Mouse (Mus musculus): Measurements from ENCODE around the gene Sptan1. TPM values are rescaled to one million over a fixed set of nuclear protein-coding genes. Genes with fewer than 3 reads are reported as not detected.
A peak's percentile ranks its signal among the peaks of the same experiment; 100 is the strongest.
"Not testable (repeated sequence)": the region's sequence is repeated elsewhere in the genome, so short reads cannot be mapped to it uniquely, and the experiment has no call there.

The Sptan1 gene
- polyA plus RNA-seq, 1 experiment from 2014 or later, result 84.2 TPM

DNA sequence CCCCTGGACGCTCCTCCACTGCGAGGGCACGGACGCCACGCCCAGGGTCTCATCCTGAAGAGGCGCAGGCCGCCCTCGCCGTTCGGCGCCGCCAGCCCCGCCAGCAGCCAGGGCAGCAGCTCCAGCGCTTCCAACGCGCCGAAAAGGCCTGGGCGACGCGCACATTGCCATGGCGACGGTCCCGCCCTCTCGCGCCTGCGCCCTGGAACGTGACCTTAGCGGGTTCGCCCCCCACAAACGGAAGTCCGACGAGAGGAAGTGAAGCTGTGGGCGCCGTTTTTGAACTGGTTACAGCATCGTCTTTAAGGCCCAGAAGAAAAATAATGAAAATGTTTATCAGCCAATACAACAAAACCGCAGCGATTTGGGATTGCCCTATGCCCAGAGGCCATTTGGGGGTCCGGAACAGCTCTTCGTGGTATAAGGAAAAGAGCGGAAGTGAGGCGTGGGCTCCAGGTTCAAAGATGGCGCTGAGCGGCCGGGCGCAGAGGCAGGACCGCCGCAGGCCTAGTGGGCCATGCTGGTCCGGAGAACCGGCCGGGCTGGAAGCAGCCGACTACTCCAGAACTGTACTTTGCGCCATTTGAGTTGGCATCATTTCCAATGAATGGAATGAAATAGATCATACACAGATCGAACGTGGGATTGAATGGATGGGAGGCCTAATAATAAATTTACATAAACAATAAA lies 83.5 kb downstream of the Sptan1 start, which contains the start of gene Wdr34:
Gene Wdr34, minus strand, starts transcription at position 183 of the 690 bp plus-strand sequence.
- WGBS, result under 1% methylated on average over 54 of the region's 54 CpGs
- H3K9me3 ChIP-seq (replicated peaks; ENCODE audit: control insufficient read depth, low read length), result no peaks in the 10 kb centered on the region
- ATAC-seq (ENCODE audit: insufficient read depth, low FRiP score), result peak; percentile 97

DNA sequence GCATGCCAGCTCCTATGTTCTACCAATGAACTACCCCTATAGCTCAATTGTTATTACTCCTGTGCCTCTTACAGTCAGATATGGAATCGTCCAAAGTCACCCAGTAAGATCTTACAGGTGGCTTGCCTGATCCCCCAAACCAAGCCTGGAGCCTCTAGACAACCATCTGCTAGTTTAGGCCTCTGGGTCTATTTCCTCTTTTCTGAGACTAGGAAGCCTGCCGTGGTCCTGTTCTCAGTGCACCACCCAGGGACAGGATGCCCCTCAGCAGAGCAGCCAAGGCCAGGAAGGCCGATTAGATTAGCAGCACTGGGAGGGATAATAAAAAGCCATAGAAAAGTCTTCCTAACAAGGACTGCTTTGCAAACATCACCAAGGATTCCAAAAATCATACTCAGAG lies 84.5 kb downstream of the Sptan1 start:
- Histone ChIP-seq H3K36me3 (ENCODE audit: control insufficient read depth, insufficient read depth, low read length) (no peaks in the 10 kb centered on the region), H3K9me3 (replicated peaks; ENCODE audit: control insufficient read depth, low read length) (no peaks in the 10 kb centered on the region), H3K27ac (ENCODE audit: low read length) (no peak overlapping the region), H3K9ac (ENCODE audit: low read length) (no peak overlapping the region), H3K27me3 (ENCODE audit: control insufficient read depth, insufficient read depth, low read length) (no peaks in the 10 kb centered on the region), H3K4me3 (replicated peaks; ENCODE audit: low read length) (no peak overlapping the region), H3K4me1 (ENCODE audit: control insufficient read depth, insufficient read depth, low read length) (0 out of 2 replicates have a peak, but pooled peaks cover 7% of the 10 kb centered on the region), H3K4me2 (ENCODE audit: low read depth, low read length) (no peak overlapping the region)
- 78% methylated on average over 3 of the region's 3 CpGs for WGBS
- no peak for ATAC-seq (ENCODE audit: insufficient read depth, low FRiP score)

More for the DNA sequence above, 83.5 kb downstream of the Sptan1 start, which contains the start of gene Wdr34:
- peak within 1 kb of the TSS; percentile 95 for H3K27ac ChIP-seq (ENCODE audit: low read length)
- no peaks in the 10 kb centered on the region for H3K27me3 ChIP-seq (ENCODE audit: control insufficient read depth, insufficient read depth, low read length)
- H3K36me3 ChIP-seq (ENCODE audit: control insufficient read depth, insufficient read depth, low read length), result no peaks in the 10 kb centered on the region
- 0 out of 2 replicates have a peak, but pooled peaks cover 7% of the 10 kb centered on the region for H3K4me1 ChIP-seq (ENCODE audit: control insufficient read depth, insufficient read depth, low read length)
- H3K9ac ChIP-seq (ENCODE audit: low read length), result peak within 1 kb of the TSS; percentile 82
- H3K4me2 ChIP-seq (ENCODE audit: low read depth, low read length), result peak within 1 kb of the TSS; percentile 61
- H3K4me3 ChIP-seq (replicated peaks; ENCODE audit: low read length), result peak within 1 kb of the TSS; percentile 73

DNA sequence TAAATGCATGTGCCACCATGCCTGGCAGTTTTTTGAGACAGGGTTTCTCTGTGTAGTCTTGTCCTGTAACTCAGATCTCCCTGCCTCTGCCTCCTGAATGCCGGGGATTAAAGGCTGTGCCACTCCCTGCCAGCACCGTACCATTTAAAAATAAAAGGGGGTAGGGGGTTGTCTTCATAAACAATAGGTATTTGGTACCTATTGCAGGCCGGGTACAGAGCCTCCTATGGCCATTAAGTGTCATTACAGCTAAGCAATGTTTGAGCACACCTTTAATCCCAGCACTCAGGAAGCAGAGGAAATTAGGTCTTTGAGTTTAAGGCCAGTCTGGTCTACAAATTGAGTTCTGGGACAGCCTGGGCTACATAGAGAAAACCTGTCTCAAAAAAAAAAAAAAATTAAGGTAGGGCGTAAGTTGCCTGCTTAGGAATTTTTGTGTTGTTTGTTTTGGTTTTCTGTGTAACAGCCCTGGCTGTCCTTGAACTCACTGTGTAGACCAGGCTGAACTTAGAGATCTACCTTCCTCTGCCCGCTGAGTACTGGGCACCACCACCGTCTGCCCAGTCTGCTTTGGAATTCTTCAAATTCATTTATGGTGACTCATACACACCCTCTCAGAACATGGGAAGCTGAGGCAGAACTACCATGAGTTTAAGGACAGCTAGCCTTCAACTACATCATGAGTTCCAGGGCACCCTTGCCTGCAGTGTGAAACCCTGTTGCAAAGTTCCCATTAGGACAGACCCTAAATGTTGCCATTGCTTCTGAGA lies 86.8 kb downstream of the Sptan1 start:
- 37% methylated on average over 6 of the region's 6 CpGs for WGBS
- Histone ChIP-seq H3K4me1 (ENCODE audit: control insufficient read depth, insufficient read depth, low read length) (0 out of 2 replicates have a peak, but pooled peaks cover 7% of the 10 kb centered on the region), H3K27ac (ENCODE audit: low read length) (no peak overlapping the region), H3K4me3 (replicated peaks; ENCODE audit: low read length) (no peak overlapping the region), H3K9ac (ENCODE audit: low read length) (no peak overlapping the region), H3K9me3 (replicated peaks; ENCODE audit: control insufficient read depth, low read length) (no peaks in the 10 kb centered on the region), H3K27me3 (ENCODE audit: control insufficient read depth, insufficient read depth, low read length) (no peaks in the 10 kb centered on the region), H3K36me3 (ENCODE audit: control insufficient read depth, insufficient read depth, low read length) (no peaks in the 10 kb centered on the region), H3K4me2 (ENCODE audit: low read depth, low read length) (no peak overlapping the region)
- ATAC-seq (ENCODE audit: insufficient read depth, low FRiP score), result no peak

DNA sequence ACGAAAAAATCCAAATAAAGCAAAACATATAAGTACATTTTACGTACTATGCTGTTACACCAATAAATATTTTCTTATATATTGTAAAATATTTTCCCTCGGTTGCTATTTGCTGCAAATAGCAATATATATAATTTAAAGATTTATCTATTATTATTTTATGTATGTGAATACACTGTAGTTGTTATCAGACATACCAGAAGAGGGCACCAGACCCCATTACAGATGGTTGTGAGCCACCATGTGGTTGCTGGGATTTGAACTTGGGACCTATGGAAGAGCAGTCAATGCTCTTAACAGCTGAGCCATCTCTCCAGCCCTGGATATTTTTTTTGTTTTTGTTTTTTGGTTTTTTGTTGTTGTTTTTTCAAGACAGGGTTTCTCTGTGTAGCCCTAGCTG lies 90.0 kb downstream of the Sptan1 start:
- H3K9me3 ChIP-seq (replicated peaks; ENCODE audit: control insufficient read depth, low read length); H3K9ac ChIP-seq (ENCODE audit: low read length); H3K27me3 ChIP-seq (ENCODE audit: control insufficient read depth, insufficient read depth, low read length); H3K4me3 ChIP-seq (replicated peaks; ENCODE audit: low read length); H3K36me3 ChIP-seq (ENCODE audit: control insufficient read depth, insufficient read depth, low read length); H3K4me2 ChIP-seq (ENCODE audit: low read depth, low read length); H3K27ac ChIP-seq (ENCODE audit: low read length); ATAC-seq (ENCODE audit: insufficient read depth, low FRiP score); H3K4me1 ChIP-seq (ENCODE audit: control insufficient read depth, insufficient read depth, low read length): not testable (repeated sequence)
- 92% methylated on average over 3 of the region's 3 CpGs for WGBS

DNA sequence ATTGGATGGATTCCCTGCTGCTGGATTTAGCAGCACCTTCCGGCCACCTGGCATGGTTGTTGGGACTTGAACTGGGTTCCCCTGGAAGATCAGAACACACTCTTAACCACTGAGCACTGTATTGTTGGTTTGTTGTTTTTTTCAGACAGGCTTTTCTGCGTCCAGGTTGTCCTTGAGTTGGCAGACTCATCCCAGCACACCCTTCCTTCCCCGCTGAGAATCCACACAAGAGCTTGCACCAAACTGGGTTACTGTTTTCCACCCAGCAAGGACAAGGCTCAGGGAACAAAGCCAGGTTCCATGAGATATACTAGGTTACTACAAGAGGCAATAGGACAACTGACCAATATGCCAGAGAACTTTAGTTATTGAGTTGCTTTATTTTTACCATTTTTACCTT lies 91.4 kb downstream of the Sptan1 start:
- Histone ChIP-seq H3K4me1 (ENCODE audit: control insufficient read depth, insufficient read depth, low read length) (no peaks in the 10 kb centered on the region), H3K9me3 (replicated peaks; ENCODE audit: control insufficient read depth, low read length) (no peaks in the 10 kb centered on the region), H3K4me2 (ENCODE audit: low read depth, low read length) (no peak overlapping the region), H3K36me3 (ENCODE audit: control insufficient read depth, insufficient read depth, low read length) (no peaks in the 10 kb centered on the region), H3K9ac (ENCODE audit: low read length) (no peak overlapping the region), H3K4me3 (replicated peaks; ENCODE audit: low read length) (no peak overlapping the region), H3K27me3 (ENCODE audit: control insufficient read depth, insufficient read depth, low read length) (no peaks in the 10 kb centered on the region), H3K27ac (ENCODE audit: low read length) (no peak overlapping the region)
- ATAC-seq (ENCODE audit: insufficient read depth, low FRiP score), result no peak
- WGBS, result 80% methylated on average over 3 of the region's 3 CpGs

DNA sequence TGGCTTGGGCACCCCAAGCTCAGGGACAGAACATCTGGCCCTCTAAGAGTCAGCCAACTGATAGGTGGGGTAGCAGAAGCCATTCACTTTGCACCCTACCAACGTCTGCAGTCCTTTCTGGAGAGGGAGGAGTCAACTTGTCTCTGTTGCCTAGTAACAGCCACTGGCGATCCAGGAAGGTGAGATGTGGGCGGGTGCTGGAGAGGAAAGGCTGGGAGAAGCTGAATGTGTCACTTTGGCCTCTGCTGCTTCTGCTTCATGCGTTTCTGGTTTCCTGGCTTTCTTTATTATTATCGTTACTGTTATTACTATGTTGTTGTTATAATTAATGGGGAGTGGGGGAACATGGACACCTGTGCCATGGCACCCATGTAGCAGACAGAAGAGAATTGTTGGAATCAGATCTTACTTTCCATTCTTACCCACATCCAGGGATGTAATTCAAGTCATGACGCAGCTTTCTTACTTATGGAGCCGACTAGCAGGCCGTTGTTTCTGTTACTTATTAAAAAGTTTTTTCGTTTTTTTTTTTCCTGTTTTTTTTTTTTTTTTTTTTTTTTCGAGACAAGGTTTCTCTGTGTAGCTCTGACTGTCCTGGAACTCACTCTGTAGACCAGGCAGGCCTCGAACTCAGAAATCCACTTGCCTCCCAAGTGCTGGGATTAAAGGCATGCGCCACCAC lies 92.0 kb downstream of the Sptan1 start, which contains the start of gene Set:
Gene Set, plus strand, starts transcription at position 156 of the 682 bp plus-strand sequence.
- no peak for ATAC-seq (ENCODE audit: insufficient read depth, low FRiP score)
- Histone ChIP-seq H3K4me3 (replicated peaks; ENCODE audit: low read length) (no peak within 1 kb of the TSS), H3K9ac (ENCODE audit: low read length) (no peak within 1 kb of the TSS), H3K36me3 (ENCODE audit: control insufficient read depth, insufficient read depth, low read length) (no peaks in the 10 kb centered on the region), H3K9me3 (replicated peaks; ENCODE audit: control insufficient read depth, low read length) (no peaks in the 10 kb centered on the region), H3K4me1 (ENCODE audit: control insufficient read depth, insufficient read depth, low read length) (no peaks in the 10 kb centered on the region), H3K27ac (ENCODE audit: low read length) (no peak within 1 kb of the TSS), H3K4me2 (ENCODE audit: low read depth, low read length) (no peak within 1 kb of the TSS), H3K27me3 (ENCODE audit: control insufficient read depth, insufficient read depth, low read length) (no peaks in the 10 kb centered on the region)
- 41% methylated on average over 11 of the region's 12 CpGs for WGBS

DNA sequence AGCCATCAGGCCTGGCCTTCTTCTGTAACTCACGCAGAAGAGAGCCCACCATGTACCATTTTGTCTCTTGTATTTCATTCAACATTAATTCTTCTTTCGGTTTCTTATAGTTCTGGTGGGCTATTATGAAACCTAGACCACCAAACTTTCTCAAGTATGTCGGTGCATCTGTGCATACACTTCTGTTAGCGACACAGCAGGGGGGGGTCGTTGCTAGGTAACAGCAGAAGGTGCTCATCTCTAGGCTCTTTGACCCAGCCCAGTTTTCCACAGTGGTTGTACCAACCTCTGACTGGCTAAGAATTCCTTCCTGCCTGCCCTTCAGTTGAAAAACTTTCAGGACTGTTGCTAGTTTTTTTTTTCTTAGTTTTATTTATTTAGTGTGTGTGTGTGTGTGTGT lies 93.1 kb downstream of the Sptan1 start:
- no peak for ATAC-seq (ENCODE audit: insufficient read depth, low FRiP score)
- H3K9ac ChIP-seq (ENCODE audit: low read length), result no peak overlapping the region
- H3K36me3 ChIP-seq (ENCODE audit: control insufficient read depth, insufficient read depth, low read length), result no peaks in the 10 kb centered on the region
- H3K4me3 ChIP-seq (replicated peaks; ENCODE audit: low read length), result no peak overlapping the region
- H3K4me2 ChIP-seq (ENCODE audit: low read depth, low read length), result no peak overlapping the region
- no peaks in the 10 kb centered on the region for H3K27me3 ChIP-seq (ENCODE audit: control insufficient read depth, insufficient read depth, low read length)
- peaks cover 4% of the 10 kb centered on the region for H3K4me1 ChIP-seq (ENCODE audit: control insufficient read depth, insufficient read depth, low read length)
- WGBS, result 60% methylated on average over 5 of the region's 5 CpGs
- no peak overlapping the region for H3K27ac ChIP-seq (ENCODE audit: low read length)
- no peaks in the 10 kb centered on the region for H3K9me3 ChIP-seq (replicated peaks; ENCODE audit: control insufficient read depth, low read length)

DNA sequence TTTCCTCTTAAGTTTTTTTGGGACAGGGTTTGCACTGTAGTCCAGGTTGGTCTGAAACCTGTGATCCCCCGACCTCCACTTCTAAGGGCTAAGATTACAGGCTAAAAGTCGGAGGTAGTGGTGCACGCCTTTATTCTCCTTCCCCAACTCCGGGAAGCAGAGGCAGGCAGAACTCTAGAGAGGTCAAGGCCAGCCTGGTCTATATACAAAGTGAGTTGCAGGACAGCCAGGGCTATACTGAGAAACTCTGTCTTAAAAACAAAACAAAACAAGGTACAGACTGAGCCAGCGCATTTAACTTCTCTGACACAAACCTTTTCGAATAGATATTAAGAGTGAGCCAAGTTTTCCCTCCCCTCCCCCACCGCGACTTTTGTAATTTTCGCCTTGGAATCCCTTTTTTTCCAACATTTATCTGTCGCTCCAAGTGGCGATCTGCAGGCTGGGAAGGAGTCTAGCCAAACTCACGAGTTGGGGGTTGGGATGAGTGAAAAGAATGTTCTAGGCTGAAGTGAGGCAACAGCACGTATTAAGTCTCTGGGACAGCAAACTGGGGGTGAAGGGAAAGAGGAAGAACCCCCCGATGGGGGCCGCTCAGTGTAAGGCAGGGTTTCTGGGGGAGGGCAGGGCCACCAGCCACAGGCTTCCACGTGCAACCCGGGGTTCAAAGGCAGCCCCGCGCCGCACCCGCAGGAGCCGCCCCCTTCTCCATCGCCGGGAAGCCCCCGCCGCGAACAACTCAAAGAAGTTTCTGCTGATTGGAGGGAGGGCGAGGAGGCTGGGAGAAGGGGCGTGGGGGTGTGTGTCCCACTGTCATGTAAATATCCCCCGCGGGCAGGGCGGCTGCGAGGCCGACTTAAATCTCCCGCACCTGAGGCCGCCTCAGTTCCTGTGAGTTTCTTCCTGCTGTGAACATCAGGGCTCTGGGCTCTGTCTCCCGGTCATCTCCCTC lies 96.1 kb downstream of the Sptan1 start:
- WGBS, result 7% methylated on average over 37 of the region's 37 CpGs
- peak; percentile 1; the same call in 1 of the 2 replicates for ATAC-seq (ENCODE audit: insufficient read depth, low FRiP score)
- peak overlapping the region; percentile 85 for H3K9ac ChIP-seq (ENCODE audit: low read length)

More for the DNA sequence above, 96.1 kb downstream of the Sptan1 start:
- Histone ChIP-seq H3K27me3 (ENCODE audit: control insufficient read depth, insufficient read depth, low read length) (no peaks in the 10 kb centered on the region), H3K4me2 (ENCODE audit: low read depth, low read length) (peak overlapping the region; percentile 77), H3K4me3 (replicated peaks; ENCODE audit: low read length) (peak overlapping the region; percentile 63), H3K4me1 (ENCODE audit: control insufficient read depth, insufficient read depth, low read length) (peaks cover 24% of the 10 kb centered on the region), H3K27ac (ENCODE audit: low read length) (peak overlapping the region; percentile 97), H3K36me3 (ENCODE audit: control insufficient read depth, insufficient read depth, low read length) (no peaks in the 10 kb centered on the region), H3K9me3 (replicated peaks; ENCODE audit: control insufficient read depth, low read length) (no peaks in the 10 kb centered on the region)

Data from stomach, embryonic 16.5 days (tissue).